Mouse (Mus musculus) liver (tissue): Measurements from ENCODE around the gene Dnal4.
"Not testable (repeated sequence)": the region's sequence is repeated elsewhere in the genome, so short reads cannot be mapped to it uniquely, and the experiment has no call there.

Experiments used
- DNase-seq: peaks from one replicate; pipeline ENCODE4 v3.0.0-alpha.2; 2020; ENCODE audit warnings: mixed read lengths

Dnal4 gene

DNA sequence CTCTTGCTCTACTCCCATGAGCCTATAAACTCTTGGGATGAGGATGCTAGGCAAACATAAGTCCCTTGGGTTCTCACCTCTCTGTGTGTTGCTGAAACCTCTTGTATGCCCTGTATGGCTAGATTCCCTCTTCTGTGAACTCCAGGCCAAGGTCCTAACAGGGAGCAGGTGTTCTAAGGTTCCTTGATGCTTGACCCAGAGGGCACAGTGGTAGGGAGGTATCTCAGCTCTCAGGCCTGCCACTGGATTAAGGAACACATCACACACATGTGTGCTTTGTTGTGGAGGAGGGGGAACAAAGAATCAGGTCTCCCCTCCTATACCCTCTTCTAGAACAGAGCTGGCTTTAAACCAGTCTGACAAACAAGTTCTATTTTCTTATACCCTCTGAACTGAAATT, at the start of gene Dnal4:
Gene Dnal4, minus strand, starts transcription at position 101 of the 400 bp plus-strand sequence.
- DNase-seq, result no peak

DNA sequence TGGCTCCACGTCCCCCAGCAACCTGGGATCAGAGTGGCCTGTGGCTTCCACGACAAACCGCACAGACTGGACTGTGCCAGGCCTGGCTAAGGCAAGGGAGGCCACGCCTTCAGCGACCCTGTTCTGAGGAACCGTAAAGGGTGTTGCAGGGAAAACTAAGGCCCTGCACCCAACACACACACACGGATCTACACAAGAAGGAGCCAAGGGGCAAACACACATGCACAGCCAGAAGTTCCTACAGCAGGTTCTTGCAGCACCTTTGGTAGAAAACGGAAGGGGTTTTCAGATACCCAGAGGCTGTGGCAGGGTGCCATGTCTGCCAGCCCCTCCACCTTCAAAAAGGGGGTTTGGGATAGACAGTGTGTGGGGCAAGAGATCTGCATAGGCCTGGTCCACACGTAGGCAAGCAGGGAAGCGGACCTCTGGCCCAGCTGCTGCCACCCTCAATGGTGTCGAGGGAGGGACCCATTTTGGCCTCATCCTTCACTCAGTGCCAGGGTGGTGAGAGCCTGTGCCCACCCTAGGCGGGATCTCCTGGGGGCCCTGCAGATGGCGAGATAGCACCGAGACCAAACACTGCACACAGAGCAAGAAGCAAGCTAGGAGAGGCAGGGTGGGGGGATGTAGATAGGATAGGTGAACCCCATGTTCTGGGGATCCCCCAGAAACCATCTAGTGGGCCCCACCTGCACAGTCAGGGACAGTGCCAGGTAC, 49.6 kb upstream of the Dnal4 start:
- DNase-seq, result no peak

DNA sequence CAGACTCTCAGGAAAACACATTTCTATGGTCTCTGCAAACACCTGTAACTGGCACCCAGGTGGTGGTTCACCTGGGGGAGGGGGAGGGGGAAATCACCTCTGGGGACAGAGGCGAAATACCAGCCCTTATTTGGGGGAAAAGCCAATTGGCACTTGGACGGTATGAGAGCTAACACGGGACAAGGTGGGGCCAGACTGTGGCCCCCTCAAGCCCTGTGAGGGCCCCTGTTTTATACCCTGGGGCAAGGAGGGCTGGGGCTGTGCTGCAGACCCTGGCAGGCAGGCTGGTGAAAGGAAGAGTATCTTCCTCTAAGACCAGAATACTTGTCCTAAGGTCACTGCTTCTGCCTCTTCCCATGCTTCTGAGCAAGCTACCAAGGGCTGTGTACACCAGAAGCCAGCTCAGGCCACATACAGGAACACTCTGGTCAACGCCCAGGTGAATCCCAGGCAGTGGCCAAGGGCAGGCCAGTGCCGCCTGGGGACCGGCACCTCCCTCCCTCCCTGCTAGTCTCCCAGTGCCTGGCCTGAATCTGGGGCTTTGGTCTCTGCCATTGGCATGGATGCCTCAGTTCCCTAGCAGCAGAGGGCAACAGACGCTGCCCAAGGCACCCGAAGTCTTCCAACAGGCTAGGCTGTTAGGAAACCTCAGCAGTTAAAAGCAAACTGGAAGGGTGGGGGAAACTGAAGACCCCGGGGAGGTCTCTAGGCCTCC, 48.7 kb upstream of the Dnal4 start:
- DNase-seq, result no peak

DNA sequence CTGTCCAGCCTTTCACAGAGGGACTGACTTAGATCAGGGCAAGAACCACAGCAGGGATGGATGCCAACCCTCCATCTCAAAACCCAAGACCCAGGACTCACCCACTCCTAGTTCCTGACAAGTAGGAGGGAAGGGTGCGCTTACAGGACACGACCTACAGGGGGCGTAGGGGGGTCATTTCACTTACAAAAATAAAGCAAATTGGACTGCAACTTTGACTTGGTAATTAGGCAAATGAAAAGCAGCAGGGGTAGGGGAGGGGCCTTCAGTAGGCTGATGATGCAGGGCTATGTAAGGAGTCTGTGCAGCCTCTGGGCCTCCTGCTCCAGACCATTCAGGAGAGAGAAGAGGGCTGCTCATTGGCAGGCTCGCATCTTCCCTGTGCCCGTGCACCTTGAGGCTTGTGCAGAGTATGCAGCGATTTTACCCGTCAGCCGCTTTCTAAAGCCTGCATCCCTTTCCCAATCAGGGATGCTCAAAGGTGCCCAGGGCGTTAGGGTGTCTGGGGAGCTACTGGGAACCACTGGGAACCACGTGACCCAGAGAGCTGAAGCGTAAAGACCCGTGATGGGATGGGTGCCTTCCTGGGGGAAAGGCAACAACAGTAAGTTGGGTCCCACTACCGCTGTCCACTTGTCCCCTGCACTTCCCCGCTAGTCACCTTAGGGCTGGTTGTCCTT, 47.6 kb upstream of the Dnal4 start:
- peak; percentile 49 for DNase-seq

DNA sequence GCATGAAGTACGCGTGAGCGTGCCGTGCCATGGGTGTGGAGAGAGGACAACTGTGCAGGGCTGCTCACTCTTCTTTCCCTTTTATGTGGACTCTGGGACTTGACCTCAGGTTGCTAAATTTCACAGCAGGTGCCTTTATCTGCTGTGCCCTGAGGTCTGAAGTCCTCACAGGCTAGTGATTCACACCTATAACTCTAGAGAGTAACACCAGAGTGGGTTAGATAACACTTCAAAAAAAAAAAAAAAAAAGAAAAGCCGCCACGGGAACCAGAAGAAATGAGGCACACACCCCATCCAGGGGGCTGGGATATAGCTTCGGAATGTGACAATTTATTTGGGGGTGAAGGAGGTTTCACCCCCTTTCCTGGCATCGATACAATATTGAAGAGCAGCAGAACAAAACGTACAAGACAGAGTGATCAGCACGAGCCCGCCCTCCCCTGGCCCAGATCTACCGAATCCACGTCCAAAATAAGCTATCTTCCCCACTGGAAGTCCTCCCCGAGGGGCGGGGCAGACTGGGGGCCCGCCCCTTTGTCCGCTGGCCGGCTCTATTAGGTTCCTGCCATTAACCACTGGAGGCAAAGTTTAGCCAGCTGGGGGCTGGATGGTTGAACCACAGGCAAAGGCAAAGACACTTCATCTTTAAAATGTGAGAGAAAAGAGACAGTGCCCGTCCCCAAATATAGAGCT, 46.1 kb upstream of the Dnal4 start:
- peak; percentile 50 for DNase-seq

DNA sequence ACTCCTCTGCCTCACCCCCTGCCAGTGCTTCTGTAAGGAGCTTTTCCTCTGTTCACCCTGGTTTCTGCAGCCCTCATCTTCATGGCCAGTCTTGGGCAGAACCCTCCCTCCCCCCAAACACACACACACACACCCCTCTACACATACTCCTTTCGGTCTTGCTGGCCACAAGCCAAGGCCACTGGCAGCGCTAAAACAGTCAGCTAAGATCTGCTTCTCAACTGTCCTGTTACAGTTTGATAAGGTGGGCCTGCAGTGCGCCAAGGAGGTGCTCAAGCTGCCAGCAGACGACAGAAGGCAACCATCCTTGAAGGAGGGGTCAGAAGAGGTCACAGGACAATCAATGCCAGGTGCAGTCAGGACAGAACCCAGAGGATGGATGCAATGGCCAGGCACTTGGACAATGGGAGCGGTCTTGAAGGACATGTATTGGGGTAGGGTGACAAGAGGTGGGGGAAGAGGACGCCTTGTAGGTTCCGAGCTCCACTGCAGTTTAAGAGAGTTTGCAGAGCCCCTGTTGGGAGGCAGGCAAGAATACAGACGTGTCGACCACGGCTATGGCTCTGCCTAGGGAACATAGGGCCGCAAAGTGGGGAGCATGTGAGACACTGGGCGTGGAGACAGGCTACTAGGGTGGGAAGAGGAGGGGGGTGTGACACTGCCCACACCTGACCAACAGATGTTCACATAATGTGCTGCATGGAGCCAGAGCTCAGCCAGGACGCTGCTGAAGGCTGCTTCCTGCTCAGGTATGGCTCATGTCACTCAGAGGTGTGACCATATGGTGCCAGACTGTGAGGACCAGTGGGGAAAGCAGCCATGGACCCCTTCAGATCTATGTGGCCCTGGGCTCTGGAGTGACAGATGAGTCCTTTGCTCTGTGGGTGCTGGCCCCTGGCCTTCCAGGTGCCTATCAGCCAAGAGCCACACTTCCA, 44.9 kb upstream of the Dnal4 start:
- DNase-seq, result peak; percentile 30

DNA sequence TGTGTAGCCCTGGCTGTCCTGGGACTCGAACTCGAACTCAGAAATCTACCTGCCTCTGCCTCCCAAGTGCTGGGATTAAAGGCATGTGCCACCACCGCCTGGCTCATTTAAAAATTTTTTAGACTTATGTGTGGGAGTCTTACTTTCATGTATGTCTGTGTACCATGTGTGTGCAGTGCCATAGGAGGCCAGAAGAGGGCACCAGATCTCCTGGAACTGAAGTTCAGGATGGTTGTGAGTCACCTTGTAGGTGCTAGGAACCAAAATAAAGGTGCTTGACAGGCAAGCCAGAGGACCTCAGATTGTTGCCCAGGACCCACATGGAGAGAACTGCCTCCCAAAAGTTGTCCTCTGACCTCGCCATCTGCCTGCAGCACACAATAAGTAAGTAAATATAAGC, 40.7 kb upstream of the Dnal4 start:
- no peak for DNase-seq

DNA sequence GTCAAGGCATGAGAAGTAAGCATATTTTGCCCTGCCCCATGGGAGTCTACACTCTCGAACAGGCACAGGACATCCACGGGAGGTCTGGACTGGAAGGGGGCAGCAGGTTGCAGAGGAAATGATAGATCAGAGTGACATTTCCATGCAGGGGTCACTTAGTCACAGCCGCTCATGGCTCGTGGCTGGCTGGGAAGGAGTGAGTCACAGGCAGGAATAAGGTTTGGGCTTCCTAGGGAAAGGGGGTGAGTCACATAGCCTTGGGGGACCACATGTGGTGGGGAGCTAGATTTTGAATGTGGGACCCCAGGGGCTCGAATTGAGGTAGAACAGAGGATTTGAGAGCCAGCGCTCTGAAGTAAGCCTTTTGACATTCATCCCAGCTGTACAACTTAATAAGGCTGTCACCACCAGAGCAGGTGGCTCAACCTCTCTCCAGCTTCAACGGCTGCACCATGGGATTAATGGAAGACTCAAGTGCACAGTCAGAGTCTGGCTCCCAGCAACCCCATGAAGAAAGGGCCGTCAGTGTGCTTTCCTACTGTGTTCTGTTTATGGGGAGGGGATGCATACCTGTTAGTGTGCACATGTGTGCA, 36.1 kb upstream of the Dnal4 start:
- DNase-seq, result no peak

DNA sequence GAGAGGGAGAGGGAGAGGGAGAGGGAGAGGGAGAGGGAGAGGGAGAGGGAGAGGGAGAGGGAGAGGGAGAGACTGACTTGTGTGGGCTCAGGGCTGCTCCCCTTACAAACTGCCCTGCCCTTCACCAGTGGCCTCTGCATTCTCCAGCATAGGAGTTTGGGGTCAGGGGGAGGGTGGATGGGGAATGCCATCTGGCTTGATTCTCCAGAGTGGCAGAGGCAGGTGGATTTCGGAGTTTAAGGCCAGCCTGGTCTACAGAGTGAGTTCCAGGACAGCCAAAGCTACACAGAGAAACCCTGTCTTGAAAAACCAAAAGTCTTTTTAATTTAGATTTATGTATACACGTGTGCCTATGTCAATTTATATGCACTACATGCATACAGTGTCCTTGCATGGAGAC, 35.2 kb upstream of the Dnal4 start:
- not testable (repeated sequence) for DNase-seq

DNA sequence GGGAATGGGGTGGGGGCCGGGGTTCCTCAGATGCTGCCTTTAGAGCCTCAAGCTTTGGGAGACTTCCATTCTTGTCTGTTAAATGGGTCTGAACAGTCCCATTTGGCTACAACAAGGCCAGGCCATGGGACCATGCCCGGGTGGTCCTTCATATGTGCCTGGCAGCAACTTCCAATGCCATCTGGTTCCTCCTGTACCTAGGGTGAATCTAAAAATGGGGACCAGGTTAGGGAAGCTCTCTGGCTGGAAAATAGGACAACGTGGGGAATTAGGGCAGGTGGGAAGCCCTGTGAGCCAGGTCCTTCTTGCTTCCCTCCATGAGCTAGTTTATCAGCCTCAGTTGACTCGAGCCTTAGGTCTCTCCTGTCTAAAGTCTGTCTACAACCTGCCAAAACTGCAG, 33.3 kb upstream of the Dnal4 start:
- DNase-seq, result no peak

DNA sequence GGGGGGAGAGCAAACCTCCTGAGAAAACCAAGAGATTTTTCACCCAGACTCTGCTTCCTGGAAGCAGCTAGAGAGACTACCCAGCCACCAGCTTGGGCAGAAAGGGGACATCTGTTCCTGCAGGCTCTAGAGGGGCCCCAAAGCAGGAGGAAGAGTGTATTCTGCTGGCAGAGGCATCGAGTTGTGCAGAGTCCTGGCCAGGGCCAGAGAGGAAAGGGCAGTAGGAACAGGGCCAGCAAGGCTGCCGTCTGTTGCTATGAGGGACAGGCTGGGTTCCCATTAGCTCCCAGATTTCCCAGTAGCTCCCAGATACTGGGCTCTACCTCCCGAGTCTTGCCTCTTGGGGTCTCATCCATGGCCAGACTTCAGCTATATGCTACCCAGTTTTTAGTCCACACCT, 32.4 kb upstream of the Dnal4 start:
- DNase-seq, result no peak

DNA sequence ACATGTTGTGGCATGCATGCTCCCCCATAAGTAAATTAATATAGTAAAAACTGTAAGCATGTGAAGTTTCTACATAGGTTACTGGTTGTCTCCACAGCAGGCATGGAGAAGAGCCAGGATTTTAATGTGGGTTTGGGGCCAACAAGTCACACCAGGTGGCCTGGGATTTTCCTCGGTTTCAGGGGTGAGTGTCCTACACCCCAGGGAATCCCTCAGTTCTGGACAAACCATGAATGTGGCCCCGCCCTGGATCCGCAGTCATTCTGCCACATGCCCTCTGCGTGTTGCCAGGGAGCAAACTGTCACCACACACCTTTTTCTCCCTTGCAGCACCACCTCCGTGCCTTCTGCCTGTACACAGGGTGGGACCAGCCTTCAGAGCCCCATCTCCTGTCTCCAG, 31.0 kb upstream of the Dnal4 start:
- DNase-seq, result no peak

DNA sequence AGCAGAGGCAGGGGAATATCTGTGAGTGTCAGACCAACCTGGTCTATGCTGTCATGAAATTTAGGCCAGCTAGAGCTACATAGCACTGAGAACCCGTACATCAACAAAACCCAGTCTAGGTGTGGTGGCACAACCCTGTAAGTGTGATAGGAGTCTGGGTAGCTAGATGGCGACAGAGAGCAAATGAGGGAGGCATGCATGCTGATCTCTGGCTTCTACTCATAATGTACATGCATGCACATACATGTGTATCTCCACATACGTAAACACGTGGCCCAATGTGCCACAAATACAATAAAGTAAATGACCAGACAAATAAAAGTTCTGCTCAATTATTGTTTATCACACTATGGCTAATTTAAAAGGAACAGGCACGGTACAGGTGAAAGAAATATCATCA, 30.5 kb upstream of the Dnal4 start:
- DNase-seq, result no peak

DNA sequence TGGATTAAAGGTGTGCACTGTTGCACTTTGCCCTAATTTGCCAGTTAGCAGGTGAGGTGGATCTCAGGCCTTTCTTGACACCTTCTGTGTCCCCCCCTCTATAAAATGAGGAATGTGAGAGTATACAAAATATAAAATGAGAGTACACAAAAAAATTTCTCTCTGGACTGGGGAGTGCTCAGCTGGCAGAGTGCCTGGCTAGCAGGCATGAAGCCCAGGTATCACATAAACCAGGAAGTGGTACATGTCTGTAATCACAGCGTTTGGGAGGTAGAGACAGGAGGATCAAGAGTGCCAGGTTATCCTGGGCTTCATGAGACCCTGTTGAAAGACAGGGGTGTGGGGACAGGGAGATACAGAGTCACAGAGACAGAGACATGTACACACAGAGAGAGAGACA, 29.4 kb upstream of the Dnal4 start:
- DNase-seq, result no peak

DNA sequence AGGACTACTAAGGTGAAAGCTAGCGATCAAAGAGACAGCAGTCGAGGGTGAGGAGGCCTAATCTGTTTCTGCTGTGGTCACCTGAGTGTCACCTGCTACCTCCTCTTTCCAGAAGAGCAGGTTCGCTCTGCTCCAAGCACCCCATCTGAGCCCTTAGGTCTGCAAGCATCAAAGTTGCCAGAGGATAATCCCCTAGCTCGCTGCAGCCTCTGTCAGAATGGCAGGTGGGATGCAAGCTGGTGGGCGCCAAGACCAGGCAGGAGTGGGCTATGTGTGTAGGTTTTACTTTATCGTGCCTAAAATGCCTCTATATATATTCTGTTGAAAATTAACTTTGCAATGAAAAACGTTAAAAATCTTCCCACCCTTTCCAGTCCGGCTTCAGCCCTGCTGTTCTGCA, 27.6 kb upstream of the Dnal4 start:
- no peak for DNase-seq

DNA sequence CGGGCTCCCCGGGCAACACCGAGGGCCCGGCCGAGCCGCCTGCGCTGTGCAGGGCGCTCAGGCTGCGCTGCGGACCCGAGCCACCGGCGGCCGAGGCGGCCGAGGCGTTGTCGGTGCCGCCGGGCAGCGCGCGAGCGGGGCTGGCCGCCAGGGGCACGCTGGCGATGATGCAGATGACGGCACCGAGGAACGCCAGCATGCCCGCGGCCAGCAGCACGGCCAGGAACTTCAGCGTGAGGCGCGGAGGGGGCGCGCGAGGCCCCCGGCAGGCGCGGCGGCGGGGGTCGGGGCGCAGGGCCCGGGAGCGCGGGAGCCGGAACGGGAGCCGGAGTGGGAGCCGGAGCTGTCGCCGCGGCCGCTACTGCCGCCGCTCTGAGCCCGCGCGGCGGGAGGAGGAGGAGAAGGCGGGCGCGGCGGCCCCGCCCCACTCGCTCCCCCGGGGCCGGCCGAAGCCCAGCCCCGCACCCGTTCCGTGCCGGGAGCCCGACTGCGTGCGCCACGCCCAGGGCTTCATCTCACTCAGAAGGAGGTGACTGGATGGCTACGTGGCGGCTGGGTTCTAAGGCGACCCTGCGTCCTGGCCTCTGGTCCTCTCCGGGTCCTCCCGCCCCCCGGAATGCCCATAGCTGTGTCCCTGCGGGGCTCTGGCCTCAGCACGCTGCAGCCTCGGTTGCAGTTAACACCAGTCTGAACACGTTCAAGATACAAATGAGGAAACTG, 26.9 kb upstream of the Dnal4 start, which contains the start of gene Nptxr:
Gene Nptxr, minus strand, starts transcription at position 415 of the 720 bp plus-strand sequence.
- peak; percentile 13 for DNase-seq

DNA sequence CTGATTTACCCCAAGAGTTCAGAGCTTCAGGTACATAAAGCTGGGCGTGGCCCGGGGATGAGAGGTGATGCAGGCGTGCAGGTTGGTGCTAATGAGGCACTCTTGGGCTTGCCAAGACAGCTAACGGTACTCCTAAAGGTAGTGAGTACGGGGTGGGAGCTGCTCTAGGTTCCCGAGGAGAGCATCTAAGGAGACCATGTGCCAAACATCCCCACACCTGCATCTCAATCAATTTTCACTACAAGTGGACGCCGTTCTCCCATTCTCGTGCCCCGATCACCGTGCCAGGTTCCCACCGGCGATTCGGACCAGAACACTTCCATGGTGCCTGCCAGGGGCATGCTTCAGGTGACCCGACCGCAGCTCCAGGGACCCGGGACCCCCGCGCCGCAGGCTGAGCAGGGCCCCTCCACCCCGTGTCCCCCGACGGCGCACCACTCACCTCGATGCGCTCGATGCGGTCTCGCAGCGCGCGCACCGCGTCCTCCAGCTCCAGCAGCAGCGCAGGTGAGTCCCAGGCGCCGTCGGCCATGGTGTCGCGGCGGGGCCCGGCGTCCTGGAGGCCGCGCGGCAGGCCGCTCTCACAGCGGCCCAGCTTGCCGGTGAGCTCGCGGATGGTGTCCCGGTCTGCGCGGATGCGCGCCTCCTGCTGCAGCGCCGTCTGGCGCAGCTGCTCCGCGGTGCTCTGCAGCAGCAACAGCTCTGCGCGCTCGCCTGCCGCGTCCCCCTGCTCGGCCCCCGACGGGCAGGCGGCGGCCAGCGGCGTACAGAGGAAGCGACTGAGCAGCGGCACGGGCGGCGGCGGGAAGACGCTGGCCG, 26.1 kb upstream of the Dnal4 start:
- DNase-seq, result peak; percentile 15

DNA sequence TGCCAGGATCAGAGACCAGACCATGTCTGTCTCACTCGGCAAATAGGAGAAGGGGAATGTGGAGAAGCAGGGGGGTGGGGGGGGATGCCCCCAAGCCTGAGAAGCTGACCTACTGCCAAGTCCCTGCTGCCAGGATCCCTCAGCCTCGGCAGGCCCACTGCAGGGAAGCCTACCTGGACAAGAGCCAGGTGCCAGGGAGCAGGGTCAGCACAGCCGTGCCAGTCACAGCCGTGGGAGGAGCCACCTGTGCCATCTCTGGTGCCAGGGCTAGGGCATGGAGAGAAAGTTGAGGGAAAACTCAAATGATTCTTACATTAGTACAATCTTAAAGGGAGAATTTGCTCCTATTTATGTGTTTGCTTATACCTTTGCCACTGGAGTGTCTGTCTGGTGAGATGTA, 24.7 kb upstream of the Dnal4 start:
- no peak for DNase-seq

DNA sequence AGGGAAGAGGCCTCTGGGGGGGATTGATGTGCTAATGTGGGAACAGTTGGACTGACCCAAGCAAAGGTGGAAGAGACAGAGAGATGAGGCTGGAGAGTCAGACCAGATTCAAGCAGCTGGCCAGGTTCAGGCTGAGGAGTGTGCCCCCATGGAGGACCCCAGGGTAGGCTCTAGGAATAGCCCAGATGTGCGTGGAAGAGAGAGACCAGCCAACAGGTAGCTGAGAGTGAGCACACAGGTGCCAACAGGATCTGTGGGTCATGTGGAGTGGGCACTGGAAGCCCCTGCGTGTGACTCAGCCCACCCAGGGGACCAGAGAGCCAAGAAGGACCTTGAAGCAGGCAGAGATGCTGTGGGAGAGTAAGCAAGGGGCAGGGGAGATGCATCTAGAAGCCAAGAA, 24.0 kb upstream of the Dnal4 start:
- DNase-seq, result no peak

DNA sequence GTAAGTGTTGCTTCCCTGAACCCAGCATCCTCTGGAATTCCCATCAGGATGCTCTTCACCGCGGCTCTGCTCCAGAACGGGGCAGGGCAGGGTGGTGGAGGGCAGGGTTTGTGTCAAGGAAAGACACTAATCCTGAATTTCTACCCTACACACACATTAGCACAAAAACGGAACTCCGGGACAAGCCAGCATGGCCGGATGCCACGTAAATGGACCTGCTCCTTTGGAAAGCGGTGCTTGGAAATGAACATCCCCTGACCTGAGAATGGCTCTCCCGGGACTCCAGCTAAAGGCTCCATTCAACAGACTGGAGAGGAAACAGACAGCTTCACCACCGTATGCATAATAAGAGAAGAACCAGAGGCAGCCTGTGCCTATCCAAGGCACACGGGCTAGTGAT, 23.1 kb upstream of the Dnal4 start:
- DNase-seq, result no peak
